Mouse (Mus musculus): Measurements from ENCODE around the gene Iqcc. TPM values are rescaled to one million over a fixed set of nuclear protein-coding genes. Genes with fewer than 3 reads are reported as not detected.
A peak's percentile ranks its signal among the peaks of the same experiment; 100 is the strongest.

Iqcc gene
- 10 to 100 TPM; 29.8 to 37.0 TPM for total RNA-seq (2021)

GRCm38 (mm10) chr4:129618786-129619691 is at the start of gene Iqcc:
Gene Iqcc, minus strand, starts transcription at chr4:129619099.
- peak; percentile 95 to 98 for DNase-seq (ENCODE audit: low spot score in 2 of 2)
- intact Hi-C loops (cut with DNase I) = no loop called here

- intact Hi-C loops (cut with DNase I) = no loop called here
- no peak for DNase-seq (ENCODE audit: low spot score in 2 of 2)
Observed at GRCm38 (mm10) chr4:129662255-129662813, 43.4 kb upstream of the Iqcc start.

DNA sequence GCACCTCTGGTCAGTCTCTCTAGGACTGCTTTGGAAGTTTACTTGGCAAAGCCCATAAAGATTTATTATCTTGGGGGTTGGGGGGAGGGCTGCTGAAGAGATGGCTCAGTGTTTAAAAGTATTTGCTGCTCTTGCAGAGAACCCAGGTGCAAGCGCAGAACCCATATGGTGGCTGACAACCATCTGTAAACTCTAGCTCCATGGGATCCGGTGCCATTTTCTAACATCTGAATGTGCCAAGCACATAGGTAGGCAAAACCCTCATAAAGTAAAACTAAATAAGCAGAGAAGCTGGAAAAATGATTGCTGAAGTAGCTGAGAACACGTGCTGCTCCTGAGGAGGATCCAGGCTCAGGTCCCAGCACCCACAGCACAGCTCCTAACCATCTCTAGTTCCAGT is 42.7 kb upstream of the Iqcc start:
- intact Hi-C loops (cut with DNase I) = no loop called here
- DNase-seq (ENCODE audit: low spot score in 2 of 2) = no peak

DNA sequence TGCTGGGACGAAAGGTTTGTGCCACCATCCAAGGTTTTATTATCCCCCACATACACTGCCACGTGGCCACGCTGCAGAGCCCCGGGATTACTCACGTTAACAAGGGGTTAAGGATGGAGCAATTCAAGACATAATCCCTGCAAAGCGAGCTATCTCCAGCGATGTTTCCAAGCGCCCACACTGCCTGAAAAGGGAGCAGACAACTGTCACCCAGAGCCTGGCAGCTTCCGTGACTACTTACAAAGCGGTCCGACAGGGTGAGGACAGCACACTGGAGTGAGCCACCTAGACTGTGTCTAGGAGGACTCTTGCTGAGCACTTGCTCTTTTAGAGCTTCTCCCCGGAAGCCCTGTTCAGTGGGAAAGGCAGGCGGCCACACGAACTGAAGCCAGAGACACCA is 35.9 kb upstream of the Iqcc start:
- intact Hi-C loops (cut with DNase I) = no loop called here
- peak in 1 of 2 experiments; percentile 60 for DNase-seq (ENCODE audit: low spot score in 2 of 2)

- intact Hi-C loops (cut with DNase I) = no loop called here
- no peak for DNase-seq (ENCODE audit: low spot score in 2 of 2)
Observed at GRCm38 (mm10) chr4:129650359-129650758, 31.5 kb upstream of the Iqcc start.

- DNase-seq (ENCODE audit: low spot score in 2 of 2) = no peak
- intact Hi-C loops (cut with DNase I) = no loop called here
Observed at GRCm38 (mm10) chr4:129648656-129649055, 29.8 kb upstream of the Iqcc start.

DNA sequence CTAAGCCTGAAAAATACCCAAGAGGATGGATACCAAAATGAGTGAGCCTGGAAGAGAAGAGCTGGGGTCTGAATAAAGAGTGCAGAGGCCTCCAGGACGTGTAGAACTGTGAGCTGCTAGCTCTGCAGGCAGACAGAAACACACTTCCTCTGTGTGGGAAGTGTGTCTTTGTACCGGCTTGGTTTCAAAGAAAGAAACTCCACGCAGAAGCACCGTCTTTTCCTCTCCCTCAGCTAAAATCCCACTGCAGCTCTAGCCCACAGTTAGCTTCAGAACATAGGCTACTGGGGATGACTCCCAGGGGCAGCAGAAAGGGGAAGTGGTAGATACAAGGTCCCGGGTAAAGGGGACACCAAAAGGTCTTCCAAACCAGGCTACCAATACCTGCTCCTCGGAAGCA is 26.3 kb upstream of the Iqcc start:
- DNase-seq (ENCODE audit: low spot score in 2 of 2) = peak in 1 of 2 experiments; percentile 59
- intact Hi-C loops (cut with DNase I) = no loop called here

- no peak for DNase-seq (ENCODE audit: low spot score in 2 of 2)
- intact Hi-C loops (cut with DNase I) = loop anchor here (2.0 kb wide), 1 partner anchor 15 kb away; no protein-coding TSS in a partner anchor
Observed at GRCm38 (mm10) chr4:129641756-129642155, 22.9 kb upstream of the Iqcc start.

GRCm38 (mm10) chr4:129640638-129641467 is 22.0 kb upstream of the Iqcc start, which contains the start of gene Txlna:
Gene Txlna, minus strand, starts transcription at chr4:129641065.
- peak; percentile 97 to 99 for DNase-seq (ENCODE audit: low spot score in 2 of 2)
- intact Hi-C loops (cut with DNase I) = loop anchor here (2.0 kb wide), 1 partner anchor 14 kb away; no protein-coding TSS in a partner anchor

GRCm38 (mm10) chr4:129640101-129640637 is 21.3 kb upstream of the Iqcc start:
- DNase-seq (ENCODE audit: low spot score in 2 of 2) = no peak
- intact Hi-C loops (cut with DNase I) = loop anchor here (2.0 kb wide), 1 partner anchor 13 kb away; no protein-coding TSS in a partner anchor

DNA sequence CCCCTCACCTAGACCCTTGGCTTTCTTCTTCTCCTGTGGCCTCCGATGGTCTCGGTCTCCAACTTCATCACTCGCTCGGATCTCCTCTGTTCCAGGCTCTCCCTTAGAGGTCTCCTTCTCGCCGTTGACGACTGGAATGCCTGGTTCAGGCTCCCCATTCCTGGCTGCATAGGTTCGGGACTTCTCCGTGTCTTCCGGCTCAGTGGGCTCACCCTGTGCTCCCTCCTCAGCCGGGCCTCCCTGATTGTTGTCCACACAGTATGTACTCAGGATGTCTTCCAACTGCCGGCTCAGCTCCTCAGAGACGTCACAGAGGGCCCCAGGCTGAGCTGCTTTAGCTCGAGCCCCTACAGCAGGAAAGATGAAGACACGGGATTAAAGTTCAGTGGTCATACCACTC is 20.3 kb upstream of the Iqcc start:
- DNase-seq (ENCODE audit: low spot score in 2 of 2) = no peak
- intact Hi-C loops (cut with DNase I) = no loop called here

GRCm38 (mm10) chr4:129633852-129634251 is 15.0 kb upstream of the Iqcc start:
- intact Hi-C loops (cut with DNase I) = no loop called here

GRCm38 (mm10) chr4:129631867-129632266 is 13.0 kb upstream of the Iqcc start:
- intact Hi-C loops (cut with DNase I) = no loop called here
- DNase-seq (ENCODE audit: low spot score in 2 of 2) = no peak

More at GRCm38 (mm10) chr4:129633852-129634251, 15.0 kb upstream of the Iqcc start:
- DNase-seq (ENCODE audit: low spot score in 2 of 2) = no peak

DNA sequence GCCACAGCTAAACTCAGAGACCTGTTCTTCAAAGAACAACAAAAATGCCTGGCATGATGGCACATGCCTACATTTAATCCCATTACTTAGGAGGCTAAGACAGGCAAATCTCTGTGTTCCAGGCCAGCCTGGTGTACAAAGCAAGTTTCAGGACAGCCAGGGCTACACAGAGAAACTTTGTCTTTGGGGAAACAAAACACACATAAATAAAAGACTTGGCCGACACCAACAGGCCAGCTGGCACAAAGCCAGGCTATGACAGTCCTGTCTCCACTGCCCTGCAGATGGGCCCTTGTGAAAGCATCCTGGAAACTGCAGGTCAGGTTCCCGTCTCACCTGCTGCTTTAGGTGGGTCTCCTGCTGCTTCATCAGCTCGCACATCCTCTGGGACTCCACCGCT is 12.0 kb upstream of the Iqcc start:
- no peak for DNase-seq (ENCODE audit: low spot score in 2 of 2)
- intact Hi-C loops (cut with DNase I) = no loop called here

GRCm38 (mm10) chr4:129626035-129626434 is 7.1 kb upstream of the Iqcc start:
- intact Hi-C loops (cut with DNase I) = loop anchor here (2.0 kb wide), 1 partner anchor 15 kb away; the partner anchor contains the start of gene Txlna

DNA sequence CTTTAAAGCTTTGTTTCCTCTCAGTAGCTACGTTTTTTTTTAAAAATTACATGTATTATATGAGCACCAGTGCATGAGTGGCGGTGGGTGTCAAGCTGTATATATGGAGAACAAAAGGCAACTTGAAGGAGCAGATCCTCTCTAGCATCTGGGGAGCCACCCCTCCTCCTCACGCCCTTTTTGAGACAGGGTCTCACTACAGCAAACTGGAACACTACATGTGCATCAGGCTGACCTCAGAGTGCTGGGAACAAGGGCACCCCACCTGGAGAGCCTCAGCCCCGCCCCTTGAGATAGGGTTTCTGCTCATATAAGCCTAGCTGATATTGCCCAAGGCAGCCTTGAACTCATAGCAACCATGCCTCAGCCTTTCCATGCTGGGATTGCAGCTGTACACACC is 6.6 kb upstream of the Iqcc start:
- DNase-seq (ENCODE audit: low spot score in 2 of 2) = no peak
- intact Hi-C loops (cut with DNase I) = no loop called here

More at GRCm38 (mm10) chr4:129626035-129626434, 7.1 kb upstream of the Iqcc start:
- no peak for DNase-seq (ENCODE audit: low spot score in 2 of 2)

DNA sequence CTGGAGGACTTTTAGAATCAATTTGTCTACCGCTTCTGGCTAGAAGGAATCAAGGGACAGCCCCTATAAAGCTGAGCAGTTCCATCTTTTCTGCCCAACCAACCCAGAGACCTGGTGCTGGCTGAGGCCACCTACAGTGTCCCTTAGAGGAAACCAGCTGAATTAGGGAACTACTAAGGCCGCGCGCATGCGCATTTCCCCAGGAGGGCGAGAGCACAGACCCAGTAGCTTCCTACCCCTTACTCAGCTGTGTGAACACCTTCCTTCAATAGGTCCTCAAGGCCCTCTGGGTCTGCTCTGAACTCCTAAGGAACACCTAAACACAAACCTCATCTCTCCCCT is 6.1 kb upstream of the Iqcc start:
- peak; percentile 65 to 76 for DNase-seq (ENCODE audit: low spot score in 2 of 2)
- intact Hi-C loops (cut with DNase I) = no loop called here

- intact Hi-C loops (cut with DNase I) = no loop called here
- peak; percentile 87 to 97 for DNase-seq (ENCODE audit: low spot score in 2 of 2)
Observed at GRCm38 (mm10) chr4:129624281-129625028, 5.6 kb upstream of the Iqcc start.

DNA sequence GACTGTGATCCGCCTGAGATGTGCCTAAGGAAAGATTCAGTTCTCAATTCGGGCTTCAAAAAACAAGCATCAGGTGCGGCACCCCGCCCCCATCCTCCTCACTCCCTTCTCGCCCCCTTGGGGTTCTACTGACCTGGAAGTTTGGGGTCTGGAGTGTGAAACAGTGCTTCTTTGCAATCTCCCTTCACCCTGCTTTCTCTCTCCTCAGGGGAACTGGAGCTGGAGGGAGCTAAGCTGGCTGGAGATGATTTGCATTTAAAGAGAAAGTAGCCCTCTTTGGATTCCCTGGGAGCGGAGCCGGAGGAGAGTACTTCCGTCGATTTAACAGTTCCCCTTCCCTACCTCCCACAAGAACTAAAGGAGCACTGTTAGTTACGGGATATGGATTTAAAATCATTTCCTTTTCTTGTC is 4.8 kb upstream of the Iqcc start, which contains the start of gene Ccdc28b:
Ccdc28b (minus strand) TSS at position 267 of the 411 bp plus-strand sequence.
- intact Hi-C loops (cut with DNase I) = no loop called here
- DNase-seq (ENCODE audit: low spot score in 2 of 2) = peak; percentile 67 to 84

Data from left cerebral cortex, postnatal 25 days (tissue).